Mouse (Mus musculus) c-Kit-positive CD71-negative TER-119-negative erythroid progenitor cells, embryonic 14.5 days (primary cell): ENCODE data around the gene Depdc1b.
A peak's percentile ranks its signal among the peaks of the same experiment; 100 is the strongest.

Experiments used
- DNase-seq: peaks from one replicate; pipeline ENCODE4 v3.0.0-alpha.2; 2013; ENCODE audit warnings: low read depth

The Depdc1b gene

GRCm38 (mm10) chr13:108317414-108317813, 1.3 kb downstream of the Depdc1b start:
- DNase-seq, result no peak

- DNase-seq, result no peak
Observed at GRCm38 (mm10) chr13:108319028-108319427, 2.9 kb downstream of the Depdc1b start.

GRCm38 (mm10) chr13:108320216-108320615, 4.1 kb downstream of the Depdc1b start:
- no peak for DNase-seq

GRCm38 (mm10) chr13:108322466-108322865, 6.3 kb downstream of the Depdc1b start:
- no peak for DNase-seq

- no peak for DNase-seq
Observed at GRCm38 (mm10) chr13:108323317-108323716, 7.2 kb downstream of the Depdc1b start.

GRCm38 (mm10) chr13:108323866-108324829, 8.0 kb downstream of the Depdc1b start:
- DNase-seq, result no peak

- DNase-seq, result no peak
Observed at GRCm38 (mm10) chr13:108325871-108326270, 9.7 kb downstream of the Depdc1b start.

GRCm38 (mm10) chr13:108326351-108326750, 10.2 kb downstream of the Depdc1b start:
- DNase-seq, result no peak

- DNase-seq, result no peak
Observed at GRCm38 (mm10) chr13:108327047-108327446, 10.9 kb downstream of the Depdc1b start.

- no peak for DNase-seq
Observed at GRCm38 (mm10) chr13:108328406-108329180, 12.5 kb downstream of the Depdc1b start.

GRCm38 (mm10) chr13:108329693-108330092, 13.6 kb downstream of the Depdc1b start:
- DNase-seq, result peak; percentile 25

- peak; percentile 18 for DNase-seq
Observed at GRCm38 (mm10) chr13:108335257-108336003, 19.3 kb downstream of the Depdc1b start.

GRCm38 (mm10) chr13:108336192-108336591, 20.1 kb downstream of the Depdc1b start:
- no peak for DNase-seq

- DNase-seq, result no peak
Observed at GRCm38 (mm10) chr13:108337340-108337739, 21.2 kb downstream of the Depdc1b start.

GRCm38 (mm10) chr13:108338076-108338836, 22.1 kb downstream of the Depdc1b start:
- DNase-seq, result no peak

- DNase-seq, result no peak
Observed at GRCm38 (mm10) chr13:108339907-108340596, 23.9 kb downstream of the Depdc1b start.

- no peak for DNase-seq
Observed at GRCm38 (mm10) chr13:108341585-108341984, 25.5 kb downstream of the Depdc1b start.

GRCm38 (mm10) chr13:108345756-108346155, 29.6 kb downstream of the Depdc1b start:
- no peak for DNase-seq

GRCm38 (mm10) chr13:108347016-108347415, 30.9 kb downstream of the Depdc1b start:
- DNase-seq, result peak; percentile 47

- DNase-seq, result no peak
Observed at GRCm38 (mm10) chr13:108349624-108350023, 33.5 kb downstream of the Depdc1b start.

GRCm38 (mm10) chr13:108353781-108354180, 37.6 kb downstream of the Depdc1b start:
- DNase-seq, result no peak
